Mouse (Mus musculus) midbrain, embryonic 16.5 days (tissue): ENCODE data around the gene Pdp2. TPM values are rescaled to one million over a fixed set of nuclear protein-coding genes. Genes with fewer than 3 reads are reported as not detected.
"Not testable (repeated sequence)": the region's sequence is repeated elsewhere in the genome, so short reads cannot be mapped to it uniquely, and the experiment has no call there.

Experiments used
- ATAC-seq: fragments of 200-750 bp; cut with Nextera tagmentation; 2 replicates; pipeline ENCODE4 v1.8.0; 2017; ENCODE audit warnings: moderate TSS enrichment
- H3K27ac ChIP-seq: fragments of 300-500 bp; sonication (generic); 2 replicates; pipeline ENCODE4 v1.5.1; 2014; ENCODE audit warnings: mild to moderate bottlenecking, low read length, mixed read lengths
- H3K27me3 ChIP-seq: fragments of 300-500 bp; sonication (generic); 2 replicates; pipeline ENCODE4 v1.6.1; 2014; ENCODE audit warnings: low read depth, low read length, mixed read lengths; ENCODE audit not compliant: control insufficient read depth, insufficient read depth
- H3K36me3 ChIP-seq: fragments of 300-500 bp; sonication (generic); 2 replicates; pipeline ENCODE4 v1.6.1; 2014; ENCODE audit warnings: mild to moderate bottlenecking, low read length, moderate library complexity, mixed read lengths; ENCODE audit not compliant: control insufficient read depth, insufficient read depth
- H3K4me1 ChIP-seq: fragments of 300-500 bp; sonication (generic); 2 replicates; pipeline ENCODE4 v1.6.1; 2014; ENCODE audit warnings: mild to moderate bottlenecking, low read length, mixed read lengths; ENCODE audit not compliant: control insufficient read depth, insufficient read depth
- H3K4me2 ChIP-seq: fragments of 300-500 bp; sonication (generic); 2 replicates; pipeline ENCODE4 v1.6.1; 2014; ENCODE audit warnings: mild to moderate bottlenecking, low read length, mixed read lengths
- H3K4me3 ChIP-seq: fragments of 300-500 bp; sonication (generic); 2 replicates; pipeline ENCODE4 v1.5.1; 2014; ENCODE audit warnings: low read depth, mild to moderate bottlenecking, low read length, moderate library complexity, mixed read lengths
- H3K9ac ChIP-seq: fragments of 300-500 bp; sonication (generic); 2 replicates; pipeline ENCODE4 v1.6.1; 2014; ENCODE audit warnings: low read depth, low read length, mixed read lengths
- H3K9me3 ChIP-seq: fragments of 300-500 bp; sonication (generic); replicated peaks from 2 replicates; pipeline ENCODE4 v1.6.1; 2014; ENCODE audit warnings: mild to moderate bottlenecking, low read length, mixed read lengths; ENCODE audit not compliant: control insufficient read depth, poor library complexity, severe bottlenecking
- WGBS: fragments of 180-500 bp; shearing (Covaris S2); extraction: QIAGEN DNeasy Blood & Tissue Kit; methylation state at CpG from one replicate; pipeline ENCODE4 v1.1.7; 2014; 5-methylcytosine and 5-hydroxymethylcytosine counted together
- polyA plus RNA-seq: library from polyadenylated mRNA; unstranded; fragments of >200 nt; fragmentation: Nextera tagmentation; extraction: Ambion mirVana; gene quantifications from 2 replicates; pipeline ENCODE4 v1.2.1, GENCODE M21; 2015

Gene Pdp2
- polyA plus RNA-seq, 1 experiment from 2014 or later, result 25.7 TPM

- H3K27ac ChIP-seq, result no peak overlapping the region
- H3K4me2 ChIP-seq, result no peak overlapping the region
- no peak overlapping the region for H3K4me3 ChIP-seq
- H3K9me3 ChIP-seq, result no peaks in the 10 kb centered on the region
- WGBS, result 56% methylated on average over 1 of the region's 1 CpGs
- no peak for ATAC-seq
- 0 out of 2 replicates have a peak, but pooled peaks cover 3% of the 10 kb centered on the region for H3K4me1 ChIP-seq
- no peaks in the 10 kb centered on the region for H3K36me3 ChIP-seq
- H3K9ac ChIP-seq, result no peak overlapping the region
- no peaks in the 10 kb centered on the region for H3K27me3 ChIP-seq
These were observed 21.7 kb upstream of the Pdp2 start for GRCm38 (mm10) chr8:104569559-104569958.

- no peak overlapping the region for H3K27ac ChIP-seq
- no peaks in the 10 kb centered on the region for H3K27me3 ChIP-seq
- peak overlapping the region; percentile 57 for H3K4me2 ChIP-seq
- H3K4me3 ChIP-seq, result peak overlapping the region; percentile 30
- H3K9ac ChIP-seq, result peak overlapping the region; percentile 50
- no peaks in the 10 kb centered on the region for H3K9me3 ChIP-seq
- 0 out of 2 replicates have a peak, but pooled peaks cover 3% of the 10 kb centered on the region for H3K4me1 ChIP-seq
- H3K36me3 ChIP-seq, result no peaks in the 10 kb centered on the region
- peak; percentile 80 for ATAC-seq
- 7% methylated on average over 26 of the region's 26 CpGs for WGBS
These were observed 20.6 kb upstream of the Pdp2 start for GRCm38 (mm10) chr8:104570436-104571343.

GRCm38 (mm10) chr8:104576820-104577219 is 14.4 kb upstream of the Pdp2 start:
- Histone ChIP-seq H3K4me3 (no peak overlapping the region), H3K9ac (no peak overlapping the region), H3K9me3 (no peaks in the 10 kb centered on the region), H3K36me3 (no peaks in the 10 kb centered on the region), H3K27ac (no peak overlapping the region), H3K27me3 (no peaks in the 10 kb centered on the region), H3K4me1 (no peaks in the 10 kb centered on the region), H3K4me2 (no peak overlapping the region)
- WGBS, result 89% methylated on average over 3 of the region's 3 CpGs
- ATAC-seq, result no peak

GRCm38 (mm10) chr8:104577606-104578005 is 13.6 kb upstream of the Pdp2 start:
- H3K4me3 ChIP-seq, H3K9ac ChIP-seq, H3K27me3 ChIP-seq, H3K4me2 ChIP-seq, H3K27ac ChIP-seq, H3K4me1 ChIP-seq, ATAC-seq, H3K36me3 ChIP-seq, H3K9me3 ChIP-seq: not testable (repeated sequence)
- 80% methylated on average over 17 of the region's 17 CpGs for WGBS

GRCm38 (mm10) chr8:104584522-104584921 is 6.7 kb upstream of the Pdp2 start:
- WGBS, result 65% methylated on average over 1 of the region's 1 CpGs
- H3K4me1 ChIP-seq, result no peaks in the 10 kb centered on the region
- ATAC-seq, result no peak
- H3K9ac ChIP-seq, result no peak overlapping the region
- H3K4me2 ChIP-seq, result no peak overlapping the region
- no peaks in the 10 kb centered on the region for H3K36me3 ChIP-seq
- no peaks in the 10 kb centered on the region for H3K27me3 ChIP-seq
- H3K4me3 ChIP-seq, result no peak overlapping the region
- peaks cover 8% of the 10 kb centered on the region; the same call in 1 of the 2 replicates for H3K9me3 ChIP-seq
- H3K27ac ChIP-seq, result no peak overlapping the region

GRCm38 (mm10) chr8:104590284-104590683 is 967 bp upstream of the Pdp2 start:
- 93% methylated on average over 3 of the region's 3 CpGs for WGBS

GRCm38 (mm10) chr8:104591856-104592255 is 605 bp downstream of the Pdp2 start:
- WGBS, result 1% methylated on average over 9 of the region's 9 CpGs
- no peaks in the 10 kb centered on the region for H3K9me3 ChIP-seq
- H3K4me3 ChIP-seq, result peak overlapping the region; percentile 58
- H3K4me1 ChIP-seq, result peaks cover 6% of the 10 kb centered on the region
- H3K27me3 ChIP-seq, result no peaks in the 10 kb centered on the region
- ATAC-seq, result peak; percentile 30
- peak overlapping the region; percentile 84 for H3K27ac ChIP-seq
- H3K36me3 ChIP-seq, result peaks cover 13% of the 10 kb centered on the region
- H3K9ac ChIP-seq, result peak overlapping the region; percentile 66
- H3K4me2 ChIP-seq, result peak overlapping the region; percentile 91

More at GRCm38 (mm10) chr8:104590284-104590683, 967 bp upstream of the Pdp2 start:
- Histone ChIP-seq H3K4me3 (no peak overlapping the region), H3K4me1 (peaks cover 6% of the 10 kb centered on the region), H3K9ac (no peak overlapping the region), H3K36me3 (peaks cover 7% of the 10 kb centered on the region), H3K4me2 (no peak overlapping the region), H3K27me3 (no peaks in the 10 kb centered on the region), H3K9me3 (peaks cover 2% of the 10 kb centered on the region; the same call in 1 of the 2 replicates), H3K27ac (no peak overlapping the region)
- no peak for ATAC-seq

- no peak for ATAC-seq
- Histone ChIP-seq H3K4me3 (no peak overlapping the region), H3K9ac (no peak overlapping the region), H3K4me2 (peak overlapping the region; percentile 91), H3K9me3 (no peaks in the 10 kb centered on the region), H3K27ac (no peak overlapping the region), H3K4me1 (peaks cover 6% of the 10 kb centered on the region), H3K27me3 (no peaks in the 10 kb centered on the region), H3K36me3 (peaks cover 13% of the 10 kb centered on the region)
- WGBS, result 64% methylated on average over 6 of the region's 6 CpGs
These were observed 1.3 kb downstream of the Pdp2 start for GRCm38 (mm10) chr8:104592566-104592965.
